Mouse (Mus musculus) thymus, postnatal 36 days (tissue): ENCODE results near the gene Serpinb3a.
A peak's percentile ranks its signal among the peaks of the same experiment; 100 is the strongest.
"Not testable (repeated sequence)": the region's sequence is repeated elsewhere in the genome, so short reads cannot be mapped to it uniquely, and the experiment has no call there.

Experiments used
- DNase-seq, 2 experiments: peaks; one replicate each; pipeline ENCODE4 v3.0.0; 2022; ENCODE audit warnings: mixed read lengths in 2 of 2

Gene Serpinb3a

GRCm38 (mm10) chr1:107052203-107052602 is at the start of gene Serpinb3a:
TSS of gene Serpinb3a (minus strand) at chr1:107052303.
- no peak for DNase-seq

- no peak for DNase-seq
Measured at GRCm38 (mm10) chr1:107098417-107098816, 46.3 kb upstream of the Serpinb3a start.

GRCm38 (mm10) chr1:107083406-107083805 is 31.3 kb upstream of the Serpinb3a start, which contains the start of gene Serpinb3d:
TSS of gene Serpinb3d (minus strand) at chr1:107083506.
- no peak for DNase-seq

GRCm38 (mm10) chr1:107034236-107034635 is 17.9 kb downstream of the Serpinb3a start:
- DNase-seq, result not testable (repeated sequence)

DNA sequence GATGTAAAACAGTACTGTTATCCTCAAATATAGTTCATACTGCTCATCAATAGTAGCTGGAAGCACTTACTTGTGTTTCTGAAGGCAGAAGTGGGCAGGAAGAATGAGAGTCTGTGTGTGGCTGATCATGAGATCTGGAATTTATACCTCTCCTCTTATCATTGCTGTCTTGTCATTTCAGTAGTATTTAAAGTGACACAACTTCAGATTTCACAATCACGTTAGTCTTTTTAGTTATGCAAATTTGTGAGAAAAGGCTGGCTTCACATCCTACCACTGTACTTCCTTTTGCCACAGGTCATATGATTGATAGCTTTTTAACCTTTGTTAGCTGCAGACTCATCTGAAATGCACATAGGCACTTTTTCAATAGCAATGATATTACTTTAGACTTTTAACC is 26.2 kb downstream of the Serpinb3a start:
- DNase-seq, result no peak

- no peak for DNase-seq
Measured at GRCm38 (mm10) chr1:107015210-107015609, 36.9 kb downstream of the Serpinb3a start.

GRCm38 (mm10) chr1:107014530-107014929 is 37.6 kb downstream of the Serpinb3a start:
- DNase-seq, result peak in 1 of 2 experiments; percentile 5

DNA sequence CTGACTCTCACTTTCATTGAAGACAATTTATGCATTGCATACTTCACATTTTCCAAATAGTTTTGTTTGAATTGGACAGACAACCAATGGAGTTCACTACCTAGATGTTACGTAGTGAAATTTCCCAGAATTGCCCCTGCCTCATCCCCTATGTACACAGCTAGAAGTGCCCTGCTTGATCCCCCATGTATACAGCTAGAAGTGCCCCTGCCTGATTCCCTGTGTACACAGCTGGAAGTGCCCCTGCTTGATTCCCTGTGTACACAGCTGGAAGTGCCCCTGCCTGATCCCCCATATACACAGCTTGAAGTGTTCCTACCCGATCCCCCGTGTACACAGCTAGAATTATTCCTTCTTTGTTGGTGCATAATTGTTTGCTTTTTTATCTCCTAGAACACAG is 45.8 kb downstream of the Serpinb3a start:
- DNase-seq, result no peak

- DNase-seq, result no peak
Measured at GRCm38 (mm10) chr1:107001754-107002153, 50.3 kb downstream of the Serpinb3a start.

- no peak for DNase-seq
Measured at GRCm38 (mm10) chr1:107000424-107000823, 51.7 kb downstream of the Serpinb3a start.
